Mouse (Mus musculus) right cerebral cortex, postnatal 25 days (tissue): ENCODE measurements around the gene Gm42417.

Source experiments
- DNase-seq: peaks from one replicate; pipeline ENCODE4 v3.0.0; 2022

Gm42417 gene

GRCm38 (mm10) chr1:36563197-36563596 lies 24.0 kb upstream of the Gm42417 start:
- no peak for DNase-seq

GRCm38 (mm10) chr1:36562388-36562787 lies 23.2 kb upstream of the Gm42417 start:
- DNase-seq: no peak

- DNase-seq: no peak
These were observed 21.7 kb upstream of the Gm42417 start for GRCm38 (mm10) chr1:36560903-36561302.

- no peak for DNase-seq
These were observed 20.7 kb upstream of the Gm42417 start for GRCm38 (mm10) chr1:36559888-36560287.

GRCm38 (mm10) chr1:36559256-36559655 lies 20.0 kb upstream of the Gm42417 start:
- DNase-seq: no peak

GRCm38 (mm10) chr1:36558031-36558993 lies 19.1 kb upstream of the Gm42417 start, which contains the start of gene Sema4c:
Gene Sema4c, minus strand, starts transcription at chr1:36558349.
- peak; percentile 85 for DNase-seq

GRCm38 (mm10) chr1:36557457-36558011 lies 18.3 kb upstream of the Gm42417 start:
- DNase-seq: peak; percentile 81

GRCm38 (mm10) chr1:36556553-36557456 lies 17.6 kb upstream of the Gm42417 start:
- DNase-seq: peak; percentile 91

GRCm38 (mm10) chr1:36555798-36556395 lies 16.7 kb upstream of the Gm42417 start:
- no peak for DNase-seq

- DNase-seq: no peak
These were observed 15.6 kb upstream of the Gm42417 start for GRCm38 (mm10) chr1:36554633-36555399.

GRCm38 (mm10) chr1:36552506-36552905 lies 13.3 kb upstream of the Gm42417 start:
- no peak for DNase-seq

GRCm38 (mm10) chr1:36551904-36552303 lies 12.7 kb upstream of the Gm42417 start:
- DNase-seq: no peak

- no peak for DNase-seq
These were observed 11.0 kb upstream of the Gm42417 start for GRCm38 (mm10) chr1:36550075-36550863.

- DNase-seq: no peak
These were observed 10.3 kb upstream of the Gm42417 start for GRCm38 (mm10) chr1:36549491-36549890.

GRCm38 (mm10) chr1:36548771-36549170 lies 9.5 kb upstream of the Gm42417 start:
- DNase-seq: no peak

GRCm38 (mm10) chr1:36547981-36548598 lies 8.9 kb upstream of the Gm42417 start:
- DNase-seq: no peak

- DNase-seq: peak; percentile 97
These were observed 7.8 kb upstream of the Gm42417 start, which contains the start of gene Ankrd39 for GRCm38 (mm10) chr1:36546888-36547471. Gene Ankrd39, minus strand, starts transcription at chr1:36547445.

- DNase-seq: no peak
These were observed 6.8 kb upstream of the Gm42417 start for GRCm38 (mm10) chr1:36545845-36546600.

- no peak for DNase-seq
These were observed 6.2 kb upstream of the Gm42417 start for GRCm38 (mm10) chr1:36545382-36545781.
